Mouse (Mus musculus): ENCODE results near the gene Negr1. TPM values are rescaled to one million over a fixed set of nuclear protein-coding genes. Genes with fewer than 3 reads are reported as not detected.

Negr1 gene
- polyA plus RNA-seq, 1 experiment from 2014 or later, result not detected

DNA sequence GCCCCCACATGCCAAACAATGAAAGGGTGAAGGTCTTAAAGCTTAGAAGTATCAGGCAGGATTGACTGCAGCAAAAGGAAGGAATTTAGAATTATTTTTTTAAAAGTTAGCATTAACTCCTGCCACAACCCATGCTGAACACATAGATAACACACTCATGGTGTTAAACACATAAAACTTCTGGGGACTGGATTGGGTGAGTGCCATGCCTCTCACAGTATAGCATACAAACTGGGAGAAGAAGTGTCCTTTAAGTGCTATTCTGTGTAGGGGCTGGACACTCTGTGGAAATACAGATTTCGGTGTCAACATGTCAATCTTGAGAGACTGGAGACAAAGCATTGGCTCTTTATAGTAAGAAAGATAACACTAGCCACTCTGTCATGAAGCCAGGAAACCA, 519.0 kb downstream of the Negr1 start:
- no peak for ATAC-seq
- Histone ChIP-seq H3K9ac (replicated peaks) (no peak overlapping the region), H3K9me3 (ENCODE audit: low read length) (no peaks in the 10 kb centered on the region), H3K4me2 (ENCODE audit: low read depth, low read length) (no peak overlapping the region), H3K27me3 (ENCODE audit: insufficient read depth, low read length) (no peaks in the 10 kb centered on the region), H3K4me3 (ENCODE audit: low read depth, low read length) (no peak overlapping the region), H3K36me3 (replicated peaks; ENCODE audit: insufficient read depth, low read length) (no peaks in the 10 kb centered on the region), H3K27ac (ENCODE audit: low read depth) (no peak overlapping the region), H3K4me1 (ENCODE audit: insufficient read depth) (no peaks in the 10 kb centered on the region)
- no peak for DNase-seq
- TF ChIP-seq CTCF (IDR thresholded peaks at IDR 0.05; ENCODE audit: low read depth) (no peak), EP300 (IDR thresholded peaks at IDR 0.05; ENCODE audit: low read depth) (no peak)
- WGBS (ENCODE audit: insufficient replicate concordance), result 76% methylated on average over 1 of the region's 1 CpGs

DNA sequence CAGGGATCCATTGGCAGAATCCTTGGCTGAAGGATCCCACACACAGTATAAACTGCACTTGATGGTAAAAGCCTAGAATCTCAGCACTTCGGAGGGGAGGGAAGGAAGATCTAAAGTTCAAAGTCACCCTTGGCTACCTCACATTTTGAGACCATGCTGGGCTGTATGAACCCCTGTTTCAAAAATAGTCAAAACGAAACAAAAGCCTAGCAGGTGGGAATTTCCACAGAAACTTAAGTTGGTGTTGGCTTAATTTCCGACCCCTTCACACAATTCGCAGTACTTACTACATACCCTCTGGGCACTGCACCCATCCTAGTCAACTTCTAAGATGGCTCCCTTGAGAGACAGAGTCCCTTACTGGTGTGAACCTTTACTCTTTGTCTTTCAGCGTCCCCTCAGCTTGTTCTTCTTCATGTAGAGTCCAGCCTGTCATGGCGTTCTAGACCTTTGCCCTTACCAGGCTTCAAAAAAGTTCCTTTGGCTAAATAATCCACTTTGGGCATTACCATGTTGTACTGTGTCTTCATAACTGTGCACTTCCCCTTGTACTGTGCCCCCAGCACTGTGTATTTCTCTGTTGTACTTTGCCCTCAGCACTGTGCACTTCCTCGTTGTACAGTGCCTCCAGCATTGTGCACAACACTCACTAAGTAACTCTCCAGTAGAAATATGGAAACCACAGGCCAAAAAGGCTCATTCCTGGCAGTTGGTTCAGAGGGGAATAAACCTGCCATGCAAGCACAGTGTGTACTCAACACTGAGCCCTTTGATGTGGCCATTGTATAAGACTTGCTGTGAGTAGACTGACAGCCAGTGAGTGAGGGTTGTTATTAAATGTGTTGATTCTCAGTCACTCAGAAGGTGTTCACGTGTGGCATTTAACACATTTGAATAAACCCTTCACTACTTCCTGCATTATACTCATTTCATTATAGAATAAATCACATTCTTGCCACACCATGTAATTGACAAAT, 521.5 kb downstream of the Negr1 start:
- ATAC-seq (no peak), DNase-seq (no peak)
- H3K9ac ChIP-seq (replicated peaks), result no peak overlapping the region
- H3K27ac ChIP-seq (ENCODE audit: low read depth), result no peak overlapping the region
- WGBS (ENCODE audit: insufficient replicate concordance), result 71% methylated on average over 8 of the region's 8 CpGs
- no peaks in the 10 kb centered on the region for H3K27me3 ChIP-seq (ENCODE audit: insufficient read depth, low read length)
- H3K4me3 ChIP-seq (ENCODE audit: low read depth, low read length), result no peak overlapping the region
- H3K4me2 ChIP-seq (ENCODE audit: low read depth, low read length), result no peak overlapping the region
- TF ChIP-seq EP300 (IDR thresholded peaks at IDR 0.05; ENCODE audit: low read depth), result no peak
- TF ChIP-seq CTCF (IDR thresholded peaks at IDR 0.05; ENCODE audit: low read depth), result no peak
- no peaks in the 10 kb centered on the region for H3K9me3 ChIP-seq (ENCODE audit: low read length)
- no peaks in the 10 kb centered on the region for H3K36me3 ChIP-seq (replicated peaks; ENCODE audit: insufficient read depth, low read length)
- H3K4me1 ChIP-seq (ENCODE audit: insufficient read depth), result no peaks in the 10 kb centered on the region

DNA sequence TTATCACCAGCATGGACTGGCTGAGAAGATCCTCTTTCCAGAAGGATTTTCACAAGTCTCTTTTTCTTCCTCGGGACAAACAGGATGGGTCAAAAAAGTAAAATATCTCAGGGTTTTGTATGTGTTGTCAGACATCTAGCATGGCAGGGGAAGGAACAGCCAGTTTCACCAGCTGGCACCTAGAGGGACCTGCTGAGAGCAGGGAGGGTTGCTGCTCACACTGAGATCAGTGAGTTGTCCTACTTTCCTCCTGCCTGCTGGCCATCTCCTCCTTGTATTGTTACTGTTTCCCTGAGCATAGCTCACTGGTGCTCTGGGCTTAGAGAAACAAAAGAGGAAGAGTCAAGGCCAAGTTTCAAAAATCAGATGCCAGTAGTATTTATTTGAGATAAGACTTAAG, 523.6 kb downstream of the Negr1 start:
- H3K27me3 ChIP-seq (ENCODE audit: insufficient read depth, low read length), result no peaks in the 10 kb centered on the region
- no peak overlapping the region for H3K4me3 ChIP-seq (ENCODE audit: low read depth, low read length)
- no peaks in the 10 kb centered on the region for H3K4me1 ChIP-seq (ENCODE audit: insufficient read depth)
- DNase-seq, result no peak
- TF ChIP-seq EP300 (IDR thresholded peaks at IDR 0.05; ENCODE audit: low read depth), result no peak
- TF ChIP-seq CTCF (IDR thresholded peaks at IDR 0.05; ENCODE audit: low read depth), result no peak
- H3K27ac ChIP-seq (ENCODE audit: low read depth), result no peak overlapping the region
- 58% methylated on average over 1 of the region's 1 CpGs for WGBS (ENCODE audit: insufficient replicate concordance)
- no peak overlapping the region for H3K9ac ChIP-seq (replicated peaks)
- no peak for ATAC-seq
- no peak overlapping the region for H3K4me2 ChIP-seq (ENCODE audit: low read depth, low read length)
- no peaks in the 10 kb centered on the region for H3K36me3 ChIP-seq (replicated peaks; ENCODE audit: insufficient read depth, low read length)
- H3K9me3 ChIP-seq (ENCODE audit: low read length), result no peaks in the 10 kb centered on the region

DNA sequence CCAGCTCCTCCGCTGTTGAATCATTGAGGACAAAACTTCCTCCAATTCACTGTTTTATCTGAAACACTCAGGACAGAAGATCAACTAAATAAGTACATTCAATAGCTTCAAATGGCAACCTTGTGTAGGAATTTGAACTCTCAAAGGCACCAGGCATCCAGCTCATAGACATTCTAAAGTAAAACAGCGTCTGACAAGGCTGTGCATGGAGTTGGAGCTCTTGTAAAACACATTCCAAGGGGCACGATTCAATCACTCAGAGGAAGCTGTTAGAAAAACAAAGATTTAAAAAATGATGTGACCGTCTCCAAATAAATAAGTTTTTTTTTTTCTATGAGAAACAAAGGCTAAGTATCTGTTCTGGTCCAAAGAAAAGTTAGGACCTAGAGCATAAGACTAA, 528.5 kb downstream of the Negr1 start:
- ATAC-seq (no peak), DNase-seq (no peak)
- Histone ChIP-seq H3K36me3 (replicated peaks; ENCODE audit: insufficient read depth, low read length) (no peaks in the 10 kb centered on the region), H3K9ac (replicated peaks) (no peak overlapping the region), H3K4me1 (ENCODE audit: insufficient read depth) (no peaks in the 10 kb centered on the region), H3K9me3 (ENCODE audit: low read length) (no peaks in the 10 kb centered on the region), H3K4me2 (ENCODE audit: low read depth, low read length) (no peak overlapping the region), H3K4me3 (ENCODE audit: low read depth, low read length) (no peak overlapping the region), H3K27ac (ENCODE audit: low read depth) (no peak overlapping the region), H3K27me3 (ENCODE audit: insufficient read depth, low read length) (no peaks in the 10 kb centered on the region)
- TF ChIP-seq CTCF (IDR thresholded peaks at IDR 0.05; ENCODE audit: low read depth) (no peak), EP300 (IDR thresholded peaks at IDR 0.05; ENCODE audit: low read depth) (no peak)
- WGBS (ENCODE audit: insufficient replicate concordance), result 34% methylated on average over 4 of the region's 4 CpGs

DNA sequence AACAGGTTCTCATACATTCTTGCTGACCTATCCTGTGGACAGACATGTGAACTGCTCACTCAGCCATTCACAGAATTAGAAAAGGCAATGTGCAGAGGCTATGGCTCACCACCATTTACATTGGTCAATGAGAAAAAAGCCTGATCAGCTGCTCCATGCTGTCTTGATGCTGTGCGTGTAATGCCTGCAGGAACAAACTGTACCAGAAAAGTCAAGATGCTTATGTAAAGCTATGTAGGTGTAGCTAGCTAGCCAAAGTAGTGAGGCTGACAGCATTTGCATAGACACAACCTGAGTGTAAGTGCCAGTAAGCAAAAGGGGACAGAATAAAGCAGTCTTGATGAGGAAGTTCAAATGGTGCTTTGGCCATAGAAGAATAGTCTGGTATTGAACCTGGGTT, 534.7 kb downstream of the Negr1 start:
- H3K4me2 ChIP-seq (ENCODE audit: low read depth, low read length), result no peak overlapping the region
- no peak for DNase-seq
- H3K36me3 ChIP-seq (replicated peaks; ENCODE audit: insufficient read depth, low read length), result no peaks in the 10 kb centered on the region
- H3K9ac ChIP-seq (replicated peaks), result no peak overlapping the region
- WGBS (ENCODE audit: insufficient replicate concordance), result 86% methylated on average over 1 of the region's 1 CpGs
- no peak for ATAC-seq
- H3K4me1 ChIP-seq (ENCODE audit: insufficient read depth), result no peaks in the 10 kb centered on the region
- H3K27ac ChIP-seq (ENCODE audit: low read depth), result no peak overlapping the region
- no peaks in the 10 kb centered on the region for H3K9me3 ChIP-seq (ENCODE audit: low read length)
- H3K4me3 ChIP-seq (ENCODE audit: low read depth, low read length), result no peak overlapping the region
- no peak for TF ChIP-seq CTCF (IDR thresholded peaks at IDR 0.05; ENCODE audit: low read depth)
- TF ChIP-seq EP300 (IDR thresholded peaks at IDR 0.05; ENCODE audit: low read depth), result no peak
- no peaks in the 10 kb centered on the region for H3K27me3 ChIP-seq (ENCODE audit: insufficient read depth, low read length)

DNA sequence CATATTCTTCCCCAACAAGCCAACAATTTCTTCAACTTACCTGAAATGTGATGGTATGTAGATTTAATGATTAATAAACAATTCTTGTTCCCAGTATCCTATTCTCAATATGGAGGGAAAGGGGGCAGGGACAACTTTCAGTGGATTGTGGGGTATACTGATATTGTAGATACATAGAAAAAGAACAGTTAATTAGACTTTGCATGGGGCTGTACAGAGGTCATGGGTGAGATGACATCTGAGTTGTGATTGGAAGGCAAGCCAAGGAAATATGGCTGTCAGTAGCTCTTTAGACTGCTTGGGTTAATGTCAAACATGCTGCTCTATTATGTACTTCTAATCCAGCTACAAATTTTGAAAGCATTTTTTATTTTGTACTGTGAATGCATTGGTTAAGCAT, 535.9 kb downstream of the Negr1 start:
- no peak overlapping the region for H3K4me3 ChIP-seq (ENCODE audit: low read depth, low read length)
- H3K27ac ChIP-seq (ENCODE audit: low read depth), result no peak overlapping the region
- no peak overlapping the region for H3K9ac ChIP-seq (replicated peaks)
- no peaks in the 10 kb centered on the region for H3K36me3 ChIP-seq (replicated peaks; ENCODE audit: insufficient read depth, low read length)
- H3K4me1 ChIP-seq (ENCODE audit: insufficient read depth), result no peaks in the 10 kb centered on the region
- no peak overlapping the region for H3K4me2 ChIP-seq (ENCODE audit: low read depth, low read length)
- no peak for ATAC-seq
- no peaks in the 10 kb centered on the region for H3K9me3 ChIP-seq (ENCODE audit: low read length)
- no peak for DNase-seq
- TF ChIP-seq CTCF (IDR thresholded peaks at IDR 0.05; ENCODE audit: low read depth), result no peak
- TF ChIP-seq EP300 (IDR thresholded peaks at IDR 0.05; ENCODE audit: low read depth), result no peak
- no peaks in the 10 kb centered on the region for H3K27me3 ChIP-seq (ENCODE audit: insufficient read depth, low read length)

All from liver, postnatal 0 days (tissue).